Mouse (Mus musculus) inflammation-experienced regulatory T-cells, adult 6 months (primary cell): ENCODE results near the gene Nanp. TPM values are rescaled to one million over a fixed set of nuclear protein-coding genes. Genes with fewer than 3 reads are reported as not detected.

Experiments
- ATAC-seq: one replicate; pipeline ENCODE4 v1.8.0; 2017
- polyA plus RNA-seq, 3 experiments: library from polyadenylated mRNA; unstranded; fragments of 100-300 nt; shearing (Covaris generic); gene quantifications; one replicate each; pipeline ENCODE4 v1.2.1; 2017

The Nanp gene
- polyA plus RNA-seq, 3 experiments from 2014 or later: 30.5 to 36.0 (median 31.3) TPM

DNA sequence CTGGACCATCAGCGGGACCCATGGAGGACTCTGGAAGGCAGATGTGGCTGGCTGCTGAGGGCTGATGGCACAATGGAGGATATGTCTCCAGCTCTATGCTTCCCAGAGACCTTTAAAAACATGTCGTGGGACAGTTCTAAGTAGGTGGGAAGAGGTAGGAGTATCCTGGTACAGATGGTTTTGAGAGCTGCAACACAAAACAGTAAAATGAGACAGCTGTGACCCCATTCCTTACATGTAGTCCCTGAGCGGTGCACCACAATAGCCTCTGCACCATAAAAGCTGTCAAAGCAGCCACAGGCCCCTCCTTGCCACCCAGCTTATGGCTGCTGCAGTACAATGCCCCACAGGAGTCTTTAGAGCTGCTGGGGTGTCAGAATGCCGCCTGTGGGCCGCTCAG is 41.6 kb downstream of the Nanp start:
- ATAC-seq: no peak

DNA sequence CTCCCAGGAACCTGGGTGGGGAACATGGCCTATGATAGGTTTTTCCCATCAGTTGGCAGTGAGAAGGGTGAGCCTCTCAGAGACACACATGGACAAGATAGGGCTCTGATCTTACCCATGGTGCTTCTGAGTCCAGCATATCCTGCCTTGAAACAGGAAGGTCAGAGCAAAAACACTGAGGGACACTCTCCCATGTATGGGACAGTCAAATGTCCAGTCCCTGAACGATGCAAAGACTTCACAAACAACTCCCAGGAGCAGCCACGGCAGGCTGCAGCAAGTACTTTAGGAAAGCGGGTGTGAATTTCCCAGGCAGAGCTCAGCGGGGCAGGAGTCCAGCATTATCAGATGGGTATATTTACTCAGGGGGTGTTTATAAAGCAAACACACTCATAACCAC is 43.9 kb downstream of the Nanp start:
- ATAC-seq: no peak

DNA sequence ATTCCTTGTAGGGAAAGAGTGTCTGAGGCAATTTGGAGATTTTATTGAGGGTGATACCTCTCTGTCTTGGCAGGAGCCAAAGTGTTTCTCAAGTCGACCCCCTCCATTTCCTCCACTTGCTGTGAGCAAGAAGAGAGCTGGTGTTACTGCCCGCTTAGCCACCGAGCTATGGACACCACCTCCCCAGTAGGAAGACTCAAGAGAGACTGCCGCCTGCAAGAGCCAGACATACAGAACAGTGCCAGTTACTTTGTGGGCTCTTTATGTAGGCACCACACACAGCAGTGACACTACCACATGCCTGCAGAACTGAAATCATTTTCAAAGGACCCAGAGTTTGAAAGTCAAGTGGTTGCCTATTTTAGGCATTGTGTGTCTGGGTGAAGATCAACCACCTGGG is 48.1 kb downstream of the Nanp start:
- ATAC-seq: no peak

DNA sequence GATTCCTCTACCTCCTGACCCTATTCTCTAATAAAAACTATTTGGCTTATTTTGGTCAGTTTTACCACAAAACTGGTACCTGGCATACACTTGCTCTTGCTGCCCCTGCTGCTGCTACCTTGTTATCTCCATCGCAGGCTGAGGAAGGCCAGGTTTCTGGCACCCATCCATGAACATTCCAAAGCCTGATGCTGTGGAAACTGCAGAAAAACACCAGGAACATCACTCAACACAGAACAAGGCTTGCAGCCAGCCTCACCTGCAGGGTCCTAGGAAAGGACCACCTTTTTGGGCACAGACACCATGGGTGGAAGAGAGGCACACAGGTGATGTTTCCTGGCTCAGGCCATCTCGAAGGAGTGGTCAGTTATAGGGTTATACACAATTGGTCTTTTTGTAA is 48.7 kb downstream of the Nanp start:
- no peak for ATAC-seq

DNA sequence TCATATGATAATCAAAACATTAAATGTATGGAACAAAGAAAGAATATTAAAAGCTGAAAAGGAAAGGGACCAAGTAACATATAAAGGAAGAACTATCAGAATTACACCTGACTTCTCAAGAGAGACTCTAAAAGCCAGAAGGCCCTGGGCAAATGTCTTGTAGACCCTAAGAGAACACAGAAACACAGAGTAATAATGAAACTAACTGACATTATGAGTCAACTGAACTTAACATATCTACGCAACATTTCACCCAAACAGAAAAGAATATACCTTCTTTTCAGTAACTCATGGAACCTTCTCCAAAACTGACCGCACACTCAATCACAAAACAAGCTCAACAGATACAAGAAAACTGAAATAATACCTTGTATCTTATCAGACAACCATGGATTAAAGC is 53.8 kb downstream of the Nanp start:
- no peak for ATAC-seq

DNA sequence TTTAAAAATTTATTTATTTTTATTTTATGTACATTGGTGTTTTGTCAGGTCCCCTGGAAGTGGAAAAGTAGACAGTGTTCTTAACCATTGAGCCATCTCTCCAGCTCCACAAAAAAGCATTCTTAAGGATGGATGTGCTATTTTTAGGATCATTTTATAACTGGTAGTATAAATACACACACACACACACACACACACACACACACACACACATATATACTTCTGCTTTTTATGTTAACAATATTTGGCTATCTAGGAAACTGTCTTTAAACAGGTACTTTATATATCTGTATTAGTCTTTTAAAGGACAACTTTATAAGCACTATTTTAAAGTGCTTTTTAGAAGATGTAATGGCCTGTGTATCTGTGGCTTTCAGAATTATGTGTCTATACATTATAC is 57.1 kb downstream of the Nanp start:
- no peak for ATAC-seq

DNA sequence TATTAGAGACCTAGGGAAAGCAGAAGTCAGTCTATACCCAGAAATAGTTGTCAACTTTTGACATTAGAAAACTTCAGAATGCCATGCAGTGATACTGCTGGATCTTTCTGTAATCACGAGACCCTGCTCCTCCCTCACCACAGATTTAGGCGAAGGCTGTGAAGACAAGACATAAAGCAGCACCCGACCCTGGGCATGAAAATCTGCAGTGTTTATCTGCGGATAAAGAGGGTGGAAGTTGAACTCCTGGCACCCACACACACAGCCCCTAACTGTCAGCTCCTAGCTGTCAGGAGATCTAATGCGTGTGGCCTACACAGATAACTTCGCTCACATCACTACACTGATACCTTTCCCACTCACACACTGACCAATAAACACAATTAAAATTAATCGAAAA is 57.7 kb downstream of the Nanp start:
- no peak for ATAC-seq

DNA sequence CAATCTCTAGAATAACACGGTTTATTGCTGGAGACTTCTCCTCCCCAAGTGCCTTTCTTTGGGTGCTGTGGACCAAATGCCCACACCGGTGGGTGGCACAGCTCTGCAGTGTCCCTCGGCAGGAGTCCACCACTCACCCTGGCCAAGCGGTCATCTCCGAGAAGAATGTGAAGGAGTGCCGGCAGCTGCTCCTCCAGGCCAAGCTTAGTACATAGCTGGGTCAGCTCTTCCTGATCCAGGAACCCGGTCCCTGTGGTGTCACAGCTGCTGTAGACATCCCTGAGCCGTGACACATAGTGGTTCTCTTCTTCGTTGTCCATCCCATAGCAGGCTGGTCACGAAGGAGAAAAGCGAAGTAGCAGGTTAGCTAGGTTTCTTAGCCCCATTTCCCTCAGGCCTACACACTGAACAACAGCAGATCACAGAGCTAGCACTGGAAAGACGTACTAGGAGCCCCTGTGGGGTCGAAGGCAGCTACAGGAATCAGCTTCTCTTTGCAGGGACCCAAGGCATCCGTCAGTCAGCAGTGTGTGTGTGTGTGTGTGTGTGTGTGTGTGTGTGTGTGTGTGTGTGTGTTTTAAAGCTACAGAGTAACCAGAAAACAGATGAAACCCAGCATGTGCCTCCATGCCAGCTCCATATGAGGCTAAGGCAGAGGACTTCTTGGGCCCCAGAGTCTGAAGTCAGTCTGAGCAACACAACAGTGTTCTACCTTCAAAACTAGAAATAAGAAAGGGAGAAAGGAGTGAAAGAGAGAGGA is 59.2 kb downstream of the Nanp start:
- no peak for ATAC-seq

Other genes with a start within 250 kb of the Nanp start
- 10 to 100 TPM in 2 of 3 experiments, 1 to 10 TPM in 1; 8.9 to 20.2 (median 18.5) TPM for gene Abhd12, start 134.7 kb downstream of the Nanp start, polyA plus RNA-seq
- 10 to 100 TPM in 1 of 3 experiments, 1 to 10 TPM in 2; 4.6 to 21.8 (median 7.5) TPM for gene Gins1, start 134.0 kb downstream of the Nanp start, polyA plus RNA-seq
- 1 to 10 TPM in 1 of 3 experiments, under 1 TPM in 2; 0.53 to 1.2 (median 0.81) TPM for gene Ninl, start within 50 bp of the Nanp start, polyA plus RNA-seq
- not detected for gene Gm14151, start 53.0 kb upstream of the Nanp start, polyA plus RNA-seq
- not detected for gene Gm14147, start 58.8 kb upstream of the Nanp start, polyA plus RNA-seq